Mouse (Mus musculus) neural tube, embryonic 10.5 days (tissue): ENCODE data around the gene Gm49396.
A peak's percentile ranks its signal among the peaks of the same experiment; 100 is the strongest.

Experiments
- DNase-seq: peaks from one replicate; pipeline ENCODE4 v3.0.0-alpha.2; 2017; ENCODE audit warnings: low spot score; ENCODE audit errors: extremely low spot score

Gene Gm49396

DNA sequence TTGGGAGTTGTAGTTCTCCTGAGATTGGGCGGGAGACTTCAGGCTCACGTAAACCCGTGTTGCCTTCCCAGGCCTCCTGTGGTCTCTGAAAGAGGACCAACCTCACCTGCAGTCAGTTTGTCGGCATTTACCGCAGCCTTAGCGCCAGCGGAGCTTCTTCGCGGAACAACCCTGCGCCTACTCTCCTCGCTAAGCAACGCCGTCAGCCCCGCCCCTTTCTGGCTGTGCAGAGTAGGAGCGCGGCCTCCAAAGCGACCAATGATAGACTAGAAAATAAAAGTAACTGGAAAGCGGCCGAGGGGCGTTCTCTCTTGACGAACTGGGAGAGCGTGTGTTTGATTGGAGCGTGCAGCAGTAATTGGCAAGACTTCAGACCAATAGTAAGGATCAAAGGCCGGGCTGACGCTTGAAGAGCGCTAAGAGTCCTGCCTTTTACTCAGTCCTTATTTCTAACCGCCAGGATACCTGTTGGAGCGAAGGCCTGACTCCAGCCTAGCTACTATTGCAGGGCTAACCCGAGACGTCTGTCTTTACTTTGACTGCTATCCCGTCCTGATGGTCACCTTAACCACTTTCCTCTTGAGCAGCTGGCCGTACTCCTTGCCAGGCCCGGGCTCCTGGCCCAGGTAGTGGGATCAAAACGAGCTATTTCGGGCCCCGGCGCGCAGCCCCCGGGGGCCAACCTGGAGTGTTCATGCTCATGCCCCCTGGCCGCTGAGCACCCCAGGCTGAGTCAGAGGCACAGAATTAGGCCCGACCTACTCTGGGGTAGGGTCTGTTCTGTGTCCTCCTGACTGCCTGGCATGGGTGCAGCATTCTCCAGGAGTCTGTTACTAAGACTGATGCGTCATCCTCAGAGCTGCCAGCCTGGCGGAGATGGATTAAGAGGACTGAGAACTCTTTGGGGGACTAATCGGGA is 10.8 kb upstream of the Gm49396 start, which contains the start of the genes Hspb6 and Proser3:
Gene Hspb6, plus strand, starts transcription at position 77 of the 919 bp plus-strand sequence.
Gene Proser3, minus strand, starts transcription at position 198 of the 919 bp plus-strand sequence.
- peak; percentile 94 for DNase-seq

DNA sequence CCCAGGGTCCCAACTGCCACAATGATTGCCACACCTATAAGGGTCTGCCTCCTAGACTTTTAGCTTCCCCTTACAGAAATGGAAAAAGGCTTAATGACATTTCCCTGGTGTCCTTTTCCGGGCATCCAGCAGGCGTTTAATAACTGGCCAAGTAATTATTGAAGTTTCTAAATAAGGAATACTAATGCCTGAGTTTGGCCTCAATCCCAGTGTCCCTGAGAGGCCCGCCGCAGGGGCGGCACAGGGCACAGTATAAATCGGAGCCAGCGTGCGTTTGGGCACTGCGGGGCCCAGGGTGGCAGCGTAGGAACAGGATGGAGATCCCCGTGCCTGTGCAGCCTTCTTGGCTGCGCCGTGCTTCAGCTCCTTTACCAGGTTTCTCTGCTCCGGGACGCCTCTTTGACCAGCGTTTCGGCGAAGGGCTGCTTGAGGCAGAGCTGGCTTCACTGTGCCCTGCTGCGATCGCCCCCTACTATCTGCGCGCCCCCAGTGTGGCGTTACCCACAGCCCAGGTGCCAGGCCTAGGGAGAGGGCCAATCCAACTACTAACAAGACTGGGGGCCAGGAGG is 10.0 kb upstream of the Gm49396 start:
- no peak for DNase-seq

DNA sequence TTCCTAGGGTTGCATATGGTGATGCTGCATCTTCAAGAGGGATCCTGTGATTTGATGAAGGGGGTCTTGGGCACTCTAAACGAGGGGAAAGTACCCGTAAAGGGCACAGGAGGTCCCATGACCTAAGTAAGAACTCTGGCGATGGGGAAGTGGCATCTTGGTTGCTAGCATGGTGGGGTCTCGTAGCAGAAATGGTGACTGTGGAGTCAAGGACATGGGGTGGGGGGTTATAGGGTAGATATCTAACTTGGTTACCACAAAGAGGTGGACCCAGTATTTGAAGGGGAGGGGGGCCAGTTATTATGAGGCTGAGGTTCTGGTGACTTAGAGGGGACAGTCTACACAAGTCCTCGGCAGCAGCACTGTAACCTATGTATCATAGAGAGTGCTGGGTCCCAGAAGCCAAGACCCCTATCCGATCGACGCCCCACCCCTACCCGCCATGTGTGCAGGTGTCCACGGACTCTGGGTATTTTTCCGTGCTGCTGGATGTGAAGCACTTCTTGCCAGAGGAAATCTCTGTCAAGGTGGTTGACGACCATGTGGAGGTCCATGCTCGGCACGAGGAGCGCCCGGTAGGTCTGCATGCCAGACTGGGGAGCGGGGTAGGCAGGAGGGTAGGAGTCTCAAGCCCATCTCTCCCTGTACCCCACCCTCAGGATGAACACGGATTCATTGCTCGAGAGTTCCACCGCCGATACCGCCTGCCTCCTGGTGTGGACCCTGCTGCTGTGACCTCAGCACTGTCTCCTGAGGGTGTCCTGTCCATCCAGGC is 9.1 kb upstream of the Gm49396 start:
- DNase-seq, result no peak

DNA sequence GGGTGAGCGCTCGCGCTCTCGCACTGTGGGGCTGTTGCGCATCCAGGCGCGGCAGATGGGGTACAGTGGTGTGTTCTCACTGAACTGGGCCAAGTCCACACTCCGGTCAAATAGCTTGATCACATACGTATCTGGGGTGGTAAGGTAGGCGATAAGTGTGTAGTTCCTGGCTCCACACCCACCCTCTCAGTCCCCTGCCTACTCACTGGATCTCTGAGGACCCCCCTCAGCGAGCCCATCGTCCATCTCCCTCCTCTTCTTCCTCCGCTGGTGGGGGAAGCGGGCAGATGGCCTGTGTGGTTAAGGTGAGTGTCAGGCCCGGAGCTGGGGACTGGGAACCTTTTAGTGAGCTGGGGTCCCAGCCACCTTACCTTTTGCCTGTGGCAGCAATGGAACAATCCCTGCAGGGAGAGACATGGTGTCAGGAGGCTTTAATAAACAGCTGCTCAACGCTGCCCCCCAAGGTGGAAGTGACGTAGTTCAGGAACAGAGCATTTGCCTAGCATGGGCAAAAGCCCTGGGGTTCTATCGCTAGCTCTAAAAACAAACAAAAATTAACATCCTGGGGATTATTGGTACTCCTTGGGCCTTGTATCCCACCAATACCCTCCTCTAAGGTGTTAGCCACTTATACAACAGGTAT is 6.1 kb upstream of the Gm49396 start:
- no peak for DNase-seq

DNA sequence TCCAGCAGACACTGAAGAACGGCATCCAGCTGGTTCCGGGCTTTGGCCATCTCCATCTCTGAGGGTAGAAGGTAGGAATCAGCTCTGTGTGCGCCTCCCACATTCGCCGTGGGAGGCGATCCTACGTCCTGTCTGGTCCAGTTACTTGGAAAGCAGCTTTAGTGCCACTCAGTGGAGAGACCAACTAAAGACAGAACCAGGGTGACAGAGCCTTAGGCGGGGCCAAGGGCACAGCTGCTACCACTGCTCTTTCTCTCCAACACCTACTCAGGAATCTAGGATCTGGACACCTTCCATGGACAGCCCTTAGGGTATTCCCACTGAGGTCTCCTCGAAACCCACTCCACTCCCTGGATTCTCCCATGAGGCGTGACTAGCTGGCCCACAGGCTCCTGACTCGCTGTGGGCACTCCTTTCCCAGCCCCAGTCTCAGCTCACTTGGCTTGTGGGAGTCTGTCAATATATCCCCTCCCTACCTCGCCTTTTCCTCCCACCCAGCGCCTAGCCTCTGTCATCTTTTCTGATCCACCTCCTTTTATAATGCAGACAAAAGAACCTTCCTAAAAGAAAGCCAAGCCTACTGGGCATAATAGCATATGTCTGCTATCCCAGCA is 5.1 kb upstream of the Gm49396 start:
- DNase-seq, result no peak

DNA sequence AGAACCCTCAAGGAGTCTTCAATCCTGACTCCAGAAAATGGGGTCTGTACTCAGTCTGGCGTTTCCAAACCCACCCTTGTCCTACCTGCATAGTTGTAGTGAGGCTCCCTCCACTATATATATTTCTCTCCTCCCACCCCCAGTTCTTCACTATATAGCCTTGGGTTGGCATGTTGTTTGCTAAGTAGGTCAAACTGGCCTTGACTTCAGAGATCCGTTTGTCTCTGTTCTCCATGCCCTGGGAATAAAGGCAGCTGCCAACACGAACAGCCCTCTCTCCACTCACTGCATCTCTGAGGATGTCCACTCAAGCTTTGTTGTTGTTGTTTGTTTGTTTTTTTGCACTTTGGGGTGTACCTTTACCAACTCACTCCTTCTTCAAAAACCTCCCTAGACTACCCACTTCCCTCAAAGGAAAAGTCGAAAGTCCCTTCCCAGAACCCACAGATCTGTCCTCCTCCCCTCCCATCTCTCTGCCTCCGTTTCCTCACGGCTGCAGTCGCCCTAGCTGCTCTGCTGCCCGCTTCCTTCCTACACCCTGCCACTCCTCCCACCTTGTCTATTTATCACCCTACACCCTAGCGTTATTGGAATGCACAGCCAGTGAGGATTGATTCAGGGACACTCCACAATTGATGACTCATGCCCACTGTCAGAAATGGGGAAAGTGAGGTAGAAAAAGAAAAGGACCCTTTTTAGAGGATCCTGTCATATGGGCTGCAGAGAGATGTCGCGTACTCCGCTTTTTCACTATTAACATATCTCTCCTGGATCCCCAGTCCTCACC is 4.3 kb upstream of the Gm49396 start:
- DNase-seq, result no peak

DNA sequence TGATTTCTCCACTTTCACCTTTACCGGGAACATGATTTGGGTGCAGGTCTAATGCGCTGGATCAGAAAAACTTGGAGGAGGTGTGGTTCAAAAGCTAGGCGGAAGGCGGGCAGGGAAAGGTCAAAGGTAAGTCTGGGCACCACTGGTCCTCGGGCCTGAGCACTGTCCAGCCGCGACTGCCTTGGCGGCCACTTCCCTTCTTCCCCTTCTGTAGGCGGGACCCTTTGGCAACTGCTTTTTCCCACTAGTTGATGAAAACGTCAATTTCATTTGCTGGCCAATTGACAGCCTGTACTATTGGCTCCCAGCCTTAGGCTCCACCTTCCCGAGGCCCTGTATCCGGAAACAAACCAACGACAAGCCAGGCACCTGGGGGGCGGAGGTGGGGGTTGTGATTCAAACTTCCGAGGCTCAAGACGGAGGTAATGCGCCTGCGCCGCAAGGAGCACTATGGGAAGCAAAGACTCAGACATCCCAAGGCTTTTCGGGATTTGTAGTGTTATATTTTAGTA is 3.6 kb upstream of the Gm49396 start, which contains the start of gene Lin37:
Gene Lin37, minus strand, starts transcription at position 396 of the 512 bp plus-strand sequence.
- DNase-seq, result peak; percentile 88

DNA sequence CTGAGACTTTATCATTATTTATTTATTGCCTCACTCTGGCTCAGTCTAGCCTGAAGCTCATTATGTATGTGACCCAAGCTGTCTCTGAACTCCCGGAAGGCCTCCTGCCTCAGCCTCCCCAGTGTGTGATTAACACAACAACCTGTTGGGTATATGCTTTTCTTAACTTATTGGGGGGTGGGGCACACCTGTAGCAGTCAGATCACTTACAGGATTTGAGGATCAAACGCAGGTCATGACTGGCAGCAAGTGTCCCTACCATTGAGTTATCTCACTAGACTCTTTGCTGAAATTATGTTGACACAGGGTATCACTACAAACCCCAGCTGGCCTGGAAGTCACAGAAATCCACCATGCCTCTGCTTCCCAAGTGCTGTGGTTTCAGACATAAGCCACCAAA is 2.8 kb upstream of the Gm49396 start:
- DNase-seq, result no peak

DNA sequence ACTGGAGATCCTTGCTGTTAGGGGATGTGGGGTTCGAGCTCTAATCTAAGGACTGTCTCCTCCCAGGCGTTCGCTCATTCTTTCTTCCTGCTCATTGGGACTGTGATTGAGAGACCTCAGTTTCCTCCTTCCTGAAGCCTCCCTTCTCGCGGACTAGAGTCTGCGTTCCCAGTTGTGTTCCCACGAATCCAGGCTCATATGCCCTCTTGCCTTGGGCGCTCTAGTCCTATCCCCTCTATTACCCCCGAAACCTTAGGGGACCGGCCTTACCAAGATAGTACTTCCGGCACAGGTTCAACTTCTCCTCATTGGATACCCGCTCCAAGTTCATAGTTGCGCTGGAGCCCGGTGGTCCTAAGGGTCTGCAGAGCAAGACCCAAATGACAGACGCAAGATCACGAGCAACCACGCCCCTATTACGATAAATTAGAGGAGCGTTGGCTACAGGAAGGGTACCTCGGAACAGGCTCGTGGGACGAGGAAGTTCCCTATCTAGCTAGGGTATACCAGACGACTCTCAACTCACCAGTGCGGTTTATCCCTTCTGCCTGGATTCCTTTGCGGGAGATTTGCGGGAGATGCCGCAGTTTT is 523 bp upstream of the Gm49396 start:
- peak; percentile 48 for DNase-seq

DNA sequence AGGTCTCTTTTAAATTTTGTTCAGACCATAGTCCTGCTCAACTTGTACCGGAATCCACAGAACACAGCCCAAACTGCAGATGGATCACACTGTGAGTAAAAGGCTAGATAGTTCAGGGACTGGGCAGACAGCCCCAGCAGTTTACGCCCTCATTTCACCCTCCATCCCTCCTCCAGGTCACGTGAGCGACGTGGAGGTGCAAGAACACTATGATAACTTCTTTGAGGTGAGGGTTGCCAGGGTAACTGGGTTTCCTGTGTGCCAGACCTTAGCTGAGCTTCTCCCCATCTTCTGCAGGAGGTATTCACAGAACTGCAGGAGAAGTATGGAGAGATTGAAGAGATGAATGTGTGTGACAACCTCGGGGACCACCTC is 749 bp downstream of the Gm49396 start:
- DNase-seq, result no peak

DNA sequence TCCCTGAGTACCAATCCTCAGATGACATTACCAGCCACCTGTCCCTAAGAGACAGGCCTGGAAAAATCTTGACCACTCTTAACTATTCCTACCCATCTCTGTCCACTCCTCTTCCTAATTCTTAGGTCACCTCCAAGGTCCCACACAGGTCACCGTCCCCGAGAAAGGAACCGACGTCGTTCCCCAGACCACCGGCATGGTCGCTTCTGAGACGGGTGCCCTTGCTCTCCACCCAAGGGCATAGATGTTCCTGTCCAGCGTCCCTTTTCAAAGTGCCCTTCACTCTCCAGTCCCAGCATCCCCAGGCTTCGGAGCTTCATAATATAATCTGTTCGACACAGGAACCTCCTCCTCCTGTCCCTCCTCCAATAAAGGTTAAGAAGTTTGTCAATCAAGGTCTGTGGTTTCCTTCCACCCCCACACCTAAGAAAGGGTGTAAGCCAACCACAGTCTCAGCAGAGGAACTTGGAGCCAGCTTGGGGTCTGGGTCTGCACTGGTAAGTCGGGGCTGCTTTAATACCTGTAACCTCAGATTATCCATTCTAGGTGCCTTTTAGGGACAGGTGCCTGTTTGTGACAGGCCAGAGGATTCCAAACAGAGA is 1.9 kb downstream of the Gm49396 start, which contains the start of gene Igflr1:
Gene Igflr1, plus strand, starts transcription at position 458 of the 602 bp plus-strand sequence.
- no peak for DNase-seq

DNA sequence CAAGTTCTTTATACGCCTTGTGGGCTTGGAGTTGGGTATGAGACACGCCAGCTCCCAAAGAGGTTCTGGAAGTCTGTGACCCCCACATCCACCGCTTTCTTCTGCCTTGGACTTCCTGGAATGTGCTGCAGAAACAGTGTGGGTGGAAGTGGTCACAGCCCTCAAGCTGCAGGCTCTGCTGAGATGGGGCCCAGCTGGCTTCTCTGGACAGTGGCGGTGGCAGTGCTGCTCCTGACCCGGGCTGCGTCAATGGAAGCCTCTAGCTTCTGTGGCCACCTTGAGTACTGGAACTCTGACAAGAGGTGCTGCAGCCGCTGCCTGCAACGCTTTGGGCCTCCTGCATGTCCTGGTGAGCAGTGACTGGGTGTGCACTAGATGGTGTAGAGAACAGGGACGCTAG is 2.9 kb downstream of the Gm49396 start:
- DNase-seq, result no peak

DNA sequence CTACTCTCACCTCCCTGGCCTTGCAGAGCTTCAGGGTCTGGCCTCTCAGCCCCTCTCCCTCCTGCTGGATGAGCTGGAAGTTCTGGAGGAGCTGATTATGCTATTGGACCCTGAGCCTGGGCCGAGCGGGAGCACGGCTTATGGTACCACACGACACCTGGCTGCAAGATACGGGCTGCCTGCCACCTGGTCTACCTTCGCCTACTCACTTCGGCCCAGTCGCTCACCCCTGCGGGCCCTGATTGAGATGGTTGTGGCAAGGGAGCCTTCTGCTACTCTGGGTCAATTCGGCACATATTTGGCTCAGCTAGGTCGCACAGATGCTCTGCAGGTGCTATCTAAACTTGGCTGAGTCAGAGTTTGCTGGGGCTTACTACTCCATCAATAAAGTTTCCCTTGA is 4.4 kb downstream of the Gm49396 start:
- DNase-seq, result no peak

DNA sequence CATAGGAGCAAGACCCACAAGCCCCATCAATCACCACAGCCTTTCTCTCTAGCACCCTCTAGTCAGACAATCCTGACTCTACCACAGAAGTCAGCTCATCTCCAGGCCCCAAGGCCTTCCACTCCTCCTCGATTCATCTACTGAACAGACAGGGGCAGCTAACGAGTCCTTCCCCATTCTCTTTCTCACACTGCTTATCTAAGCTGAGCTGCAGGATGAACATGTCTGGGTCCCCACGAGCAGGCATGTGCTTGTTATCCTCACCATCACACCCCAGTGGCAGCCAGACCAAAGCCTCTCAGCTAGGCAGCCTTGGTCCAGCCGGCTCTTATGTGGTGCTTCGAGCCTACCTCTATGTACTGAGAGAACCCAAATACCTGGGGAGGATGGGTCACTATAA is 9.2 kb downstream of the Gm49396 start:
- DNase-seq, result no peak

DNA sequence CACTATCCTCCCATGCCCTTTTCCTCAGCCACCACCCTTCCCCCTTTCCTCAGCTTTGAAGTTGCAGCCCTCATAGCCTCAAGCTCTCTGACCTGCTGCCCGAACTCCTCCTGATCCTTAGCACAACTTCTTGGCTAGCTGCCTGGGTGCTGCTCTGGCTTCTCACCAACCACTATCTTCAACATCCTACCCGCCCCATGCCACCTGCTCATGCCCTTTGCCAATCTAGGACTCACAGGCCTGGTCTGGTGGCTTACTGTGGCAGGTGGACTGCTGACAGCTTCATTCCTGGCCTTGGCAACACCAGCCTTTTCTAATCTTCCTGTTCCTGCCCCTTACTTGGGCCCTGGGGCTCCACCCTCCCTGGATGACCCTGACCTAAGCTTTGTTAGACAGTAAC is 9.8 kb downstream of the Gm49396 start:
- DNase-seq, result no peak

DNA sequence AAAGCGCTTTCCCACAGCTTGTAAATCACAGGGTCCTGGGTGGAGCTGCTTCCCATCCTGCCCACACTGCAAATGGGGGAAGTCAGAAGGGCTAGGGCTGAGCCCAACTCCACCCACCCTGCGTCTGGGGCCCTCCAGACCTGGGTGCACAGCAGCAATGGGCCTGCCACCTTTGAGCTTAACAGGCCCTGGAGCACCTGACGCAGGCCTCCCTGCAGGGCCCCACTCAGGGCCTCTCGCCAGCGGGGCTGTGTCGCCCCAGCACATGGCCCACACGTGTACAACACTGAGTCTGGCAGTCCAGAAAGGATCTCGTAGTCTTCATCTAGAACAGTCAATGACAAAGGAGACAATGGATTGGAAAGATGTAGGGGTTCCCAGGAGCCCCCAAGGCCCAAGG is 16.8 kb downstream of the Gm49396 start:
- no peak for DNase-seq

DNA sequence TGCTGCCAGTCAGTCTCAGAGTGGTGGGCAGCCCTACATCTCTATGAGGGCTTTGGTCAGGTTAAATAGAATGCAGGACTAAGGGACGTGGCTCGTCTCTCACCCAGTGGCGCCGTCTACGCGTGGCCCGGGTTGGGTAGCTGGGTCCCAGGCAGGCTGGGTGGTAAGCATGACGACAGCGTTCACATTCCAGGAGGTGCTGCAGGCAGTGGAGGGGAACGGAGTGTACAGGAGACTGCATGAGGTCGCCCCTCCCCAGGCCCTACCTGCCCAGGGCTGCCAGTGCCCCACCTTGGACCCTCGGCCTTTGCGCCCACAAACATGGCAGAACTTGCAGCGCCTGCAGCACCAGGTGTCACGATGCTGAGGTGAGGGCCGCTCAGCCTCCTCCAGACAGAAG is 18.4 kb downstream of the Gm49396 start:
- DNase-seq, result no peak

DNA sequence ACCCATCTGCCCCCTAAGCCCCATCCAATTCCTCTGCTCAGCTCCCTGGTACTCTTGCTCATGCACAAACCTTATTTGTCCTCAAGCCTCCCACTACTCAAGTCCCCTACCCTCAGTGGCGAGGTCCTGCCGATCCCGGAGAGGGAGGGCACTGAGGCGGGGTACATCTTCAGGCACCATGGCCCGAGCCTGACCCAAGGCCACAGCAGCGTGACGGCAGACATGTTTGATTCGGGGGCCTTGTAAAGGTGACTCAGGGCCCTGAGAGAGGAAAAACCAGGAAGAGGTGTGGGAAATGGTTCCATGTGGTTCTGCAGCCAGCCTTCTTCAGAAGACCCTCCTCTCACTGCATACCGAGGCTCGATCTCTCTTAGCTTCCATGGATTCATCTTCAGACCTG is 21.2 kb downstream of the Gm49396 start:
- DNase-seq, result no peak

DNA sequence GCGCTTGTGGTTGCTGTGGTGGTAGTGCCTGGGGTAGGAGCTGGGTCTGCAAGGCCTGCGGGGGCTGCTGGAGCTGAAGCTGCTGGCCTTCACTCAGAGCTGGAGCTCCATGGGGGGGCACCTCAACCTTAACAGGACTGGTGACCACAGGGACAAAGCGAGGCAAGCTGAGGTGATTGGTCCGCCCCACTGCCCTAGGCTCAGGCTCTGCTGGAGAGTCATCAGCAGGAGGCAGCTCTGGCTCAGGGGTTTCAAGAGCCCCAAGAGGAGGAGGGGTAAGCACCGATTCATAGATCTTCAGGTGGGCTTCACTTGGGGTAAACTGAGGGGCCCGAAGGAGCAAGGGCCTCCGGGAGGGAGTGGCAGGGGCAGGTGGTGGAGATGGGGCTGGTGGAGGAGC is 22.0 kb downstream of the Gm49396 start:
- no peak for DNase-seq
